Mouse (Mus musculus): ENCODE measurements at regions not wholly inside any gene's neighbourhood (a gene's known extent, or its start where the extent isn't known, plus 50 kb on each side); places are given as distances from the start of the nearest gene placed in this dataset.

- TF ChIP-seq CTCF (IDR thresholded peaks at IDR 0.05; ENCODE audit: borderline replicate concordance, extremely low read depth, insufficient read depth, insufficient read length) (no peak), POLR2A (IDR thresholded peaks at IDR 0.05; ENCODE audit: borderline replicate concordance, extremely low read depth, insufficient read depth, insufficient read length, poor library complexity, severe bottlenecking) (no peak)
- DNase-seq (ENCODE audit: low read depth), result no peak
Observed at GRCm38 (mm10) chr3:117116210-117116609, 147.4 kb upstream of the Palmd start.

- TF ChIP-seq POLR2A (IDR thresholded peaks at IDR 0.05; ENCODE audit: borderline replicate concordance, extremely low read depth, insufficient read depth, insufficient read length, poor library complexity, severe bottlenecking) (no peak), CTCF (IDR thresholded peaks at IDR 0.05; ENCODE audit: borderline replicate concordance, extremely low read depth, insufficient read depth, insufficient read length) (no peak)
- DNase-seq (ENCODE audit: low read depth), result no peak
Observed at GRCm38 (mm10) chr3:117112766-117113165, 144.0 kb upstream of the Palmd start.

GRCm38 (mm10) chr3:117112304-117112703, 143.5 kb upstream of the Palmd start:
- TF ChIP-seq POLR2A (IDR thresholded peaks at IDR 0.05; ENCODE audit: borderline replicate concordance, extremely low read depth, insufficient read depth, insufficient read length, poor library complexity, severe bottlenecking) (no peak), CTCF (IDR thresholded peaks at IDR 0.05; ENCODE audit: borderline replicate concordance, extremely low read depth, insufficient read depth, insufficient read length) (no peak)
- no peak for DNase-seq (ENCODE audit: low read depth)

- no peak for TF ChIP-seq CTCF (IDR thresholded peaks at IDR 0.05; ENCODE audit: borderline replicate concordance, extremely low read depth, insufficient read depth, insufficient read length)
- TF ChIP-seq POLR2A (IDR thresholded peaks at IDR 0.05; ENCODE audit: borderline replicate concordance, extremely low read depth, insufficient read depth, insufficient read length, poor library complexity, severe bottlenecking), result no peak
- peak; percentile 17 for DNase-seq (ENCODE audit: low read depth)
Observed at GRCm38 (mm10) chr3:117108966-117109700, 140.3 kb upstream of the Palmd start.

GRCm38 (mm10) chr3:117107986-117108385, 139.2 kb upstream of the Palmd start:
- TF ChIP-seq CTCF (IDR thresholded peaks at IDR 0.05; ENCODE audit: borderline replicate concordance, extremely low read depth, insufficient read depth, insufficient read length) (no peak), POLR2A (IDR thresholded peaks at IDR 0.05; ENCODE audit: borderline replicate concordance, extremely low read depth, insufficient read depth, insufficient read length, poor library complexity, severe bottlenecking) (no peak)
- DNase-seq (ENCODE audit: low read depth), result peak; percentile 22

GRCm38 (mm10) chr3:117107378-117107777, 138.6 kb upstream of the Palmd start:
- no peak for DNase-seq (ENCODE audit: low read depth)
- TF ChIP-seq CTCF (IDR thresholded peaks at IDR 0.05; ENCODE audit: borderline replicate concordance, extremely low read depth, insufficient read depth, insufficient read length) (no peak), POLR2A (IDR thresholded peaks at IDR 0.05; ENCODE audit: borderline replicate concordance, extremely low read depth, insufficient read depth, insufficient read length, poor library complexity, severe bottlenecking) (no peak)

GRCm38 (mm10) chr3:117087646-117088045, 118.9 kb upstream of the Palmd start:
- no peak for DNase-seq (ENCODE audit: low read depth)
- TF ChIP-seq POLR2A (IDR thresholded peaks at IDR 0.05; ENCODE audit: borderline replicate concordance, extremely low read depth, insufficient read depth, insufficient read length, poor library complexity, severe bottlenecking), result no peak
- TF ChIP-seq CTCF (IDR thresholded peaks at IDR 0.05; ENCODE audit: borderline replicate concordance, extremely low read depth, insufficient read depth, insufficient read length), result no peak

GRCm38 (mm10) chr3:117076734-117077133, 107.9 kb upstream of the Palmd start:
- TF ChIP-seq CTCF (IDR thresholded peaks at IDR 0.05; ENCODE audit: borderline replicate concordance, extremely low read depth, insufficient read depth, insufficient read length) (no peak), POLR2A (IDR thresholded peaks at IDR 0.05; ENCODE audit: borderline replicate concordance, extremely low read depth, insufficient read depth, insufficient read length, poor library complexity, severe bottlenecking) (no peak)

GRCm38 (mm10) chr3:117073399-117073798, 104.6 kb upstream of the Palmd start:
- no peak for DNase-seq (ENCODE audit: low read depth)
- TF ChIP-seq POLR2A (IDR thresholded peaks at IDR 0.05; ENCODE audit: borderline replicate concordance, extremely low read depth, insufficient read depth, insufficient read length, poor library complexity, severe bottlenecking) (no peak), CTCF (IDR thresholded peaks at IDR 0.05; ENCODE audit: borderline replicate concordance, extremely low read depth, insufficient read depth, insufficient read length) (no peak)

More at GRCm38 (mm10) chr3:117076734-117077133, 107.9 kb upstream of the Palmd start:
- no peak for DNase-seq (ENCODE audit: low read depth)

GRCm38 (mm10) chr3:117072998-117073397, 104.2 kb upstream of the Palmd start:
- DNase-seq (ENCODE audit: low read depth), result no peak
- TF ChIP-seq POLR2A (IDR thresholded peaks at IDR 0.05; ENCODE audit: borderline replicate concordance, extremely low read depth, insufficient read depth, insufficient read length, poor library complexity, severe bottlenecking), result no peak
- no peak for TF ChIP-seq CTCF (IDR thresholded peaks at IDR 0.05; ENCODE audit: borderline replicate concordance, extremely low read depth, insufficient read depth, insufficient read length)

GRCm38 (mm10) chr3:117071851-117072250, 103.1 kb upstream of the Palmd start:
- DNase-seq (ENCODE audit: low read depth), result no peak
- TF ChIP-seq CTCF (IDR thresholded peaks at IDR 0.05; ENCODE audit: borderline replicate concordance, extremely low read depth, insufficient read depth, insufficient read length) (no peak), POLR2A (IDR thresholded peaks at IDR 0.05; ENCODE audit: borderline replicate concordance, extremely low read depth, insufficient read depth, insufficient read length, poor library complexity, severe bottlenecking) (no peak)

GRCm38 (mm10) chr3:117067470-117068053, 98.8 kb upstream of the Palmd start:
- no peak for TF ChIP-seq POLR2A (IDR thresholded peaks at IDR 0.05; ENCODE audit: borderline replicate concordance, extremely low read depth, insufficient read depth, insufficient read length, poor library complexity, severe bottlenecking)
- TF ChIP-seq CTCF (IDR thresholded peaks at IDR 0.05; ENCODE audit: borderline replicate concordance, extremely low read depth, insufficient read depth, insufficient read length), result no peak
- DNase-seq (ENCODE audit: low read depth), result no peak
